Mouse (Mus musculus) R1 (cell line): Measurements from ENCODE around the gene Trp53i13.

Experiments
- DNase-seq: peaks from one replicate; pipeline ENCODE4 v3.0.0-alpha.2; 2018; ENCODE audit warnings: low read depth, low spot score

Trp53i13 gene

GRCm38 (mm10) chr11:77508068-77509021 lies 7.4 kb downstream of the Trp53i13 start:
- peak; percentile 89 for DNase-seq

GRCm38 (mm10) chr11:77507426-77507825 lies 8.4 kb downstream of the Trp53i13 start:
- DNase-seq, result no peak

- DNase-seq, result no peak
Measured at GRCm38 (mm10) chr11:77506941-77507340, 8.8 kb downstream of the Trp53i13 start.

- DNase-seq, result no peak
Measured at GRCm38 (mm10) chr11:77506273-77506672, 9.5 kb downstream of the Trp53i13 start.

- DNase-seq, result no peak
Measured at GRCm38 (mm10) chr11:77505291-77505980, 10.3 kb downstream of the Trp53i13 start.

- DNase-seq, result no peak
Measured at GRCm38 (mm10) chr11:77504377-77504776, 11.4 kb downstream of the Trp53i13 start.

GRCm38 (mm10) chr11:77503511-77503910 lies 12.3 kb downstream of the Trp53i13 start:
- DNase-seq, result peak; percentile 88

GRCm38 (mm10) chr11:77502481-77502880 lies 13.3 kb downstream of the Trp53i13 start:
- no peak for DNase-seq

- no peak for DNase-seq
Measured at GRCm38 (mm10) chr11:77501971-77502370, 13.8 kb downstream of the Trp53i13 start.

GRCm38 (mm10) chr11:77501392-77501791 lies 14.4 kb downstream of the Trp53i13 start:
- DNase-seq, result peak; percentile 81

- peak; percentile 91 for DNase-seq
Measured at GRCm38 (mm10) chr11:77500361-77501325, 15.1 kb downstream of the Trp53i13 start.

GRCm38 (mm10) chr11:77499354-77499753 lies 16.4 kb downstream of the Trp53i13 start:
- DNase-seq, result no peak

- peak; percentile 95 for DNase-seq
Measured at GRCm38 (mm10) chr11:77498261-77499139, 17.3 kb downstream of the Trp53i13 start.

- DNase-seq, result peak; percentile 83
Measured at GRCm38 (mm10) chr11:77497851-77498250, 17.9 kb downstream of the Trp53i13 start.

- peak; percentile 98 for DNase-seq
Measured at GRCm38 (mm10) chr11:77497341-77497756, 18.4 kb downstream of the Trp53i13 start.

- DNase-seq, result no peak
Measured at GRCm38 (mm10) chr11:77495507-77495906, 20.3 kb downstream of the Trp53i13 start.

GRCm38 (mm10) chr11:77494782-77495181 lies 21.0 kb downstream of the Trp53i13 start:
- no peak for DNase-seq

GRCm38 (mm10) chr11:77494344-77494676 lies 21.5 kb downstream of the Trp53i13 start:
- no peak for DNase-seq

GRCm38 (mm10) chr11:77493512-77494343 lies 22.1 kb downstream of the Trp53i13 start, which contains the start of gene Git1:
TSS of gene Git1 (plus strand) at chr11:77493562.
- peak; percentile 69 for DNase-seq
